Mouse (Mus musculus): ENCODE measurements around the gene Rnf26. TPM values are rescaled to one million over a fixed set of nuclear protein-coding genes. Genes with fewer than 3 reads are reported as not detected.
A peak's percentile ranks its signal among the peaks of the same experiment; 100 is the strongest.

Rnf26 gene
- polyA plus RNA-seq (2016; fragmentation: Nextera tagmentation; extraction: Ambion mirVana): 81.3 and 81.5 TPM in 2 replicates

GRCm38 (mm10) chr9:44113105-44113789 is at the start of gene Rnf26, which contains the start of gene Gm49380:
TSS of gene Rnf26 (minus strand) at chr9:44113517.
TSS of gene Gm49380 (minus strand) at chr9:44113500.
- Histone ChIP-seq H3K36me3 (peaks cover 22% of the 10 kb centered on the region), H3K4me3 (peak within 1 kb of the TSS; percentile 92), H3K9me3 (replicated peaks) (no peaks in the 10 kb centered on the region), H3K27ac (replicated peaks) (peak within 1 kb of the TSS; percentile 94), H3K27me3 (ENCODE audit: low read depth, poor library complexity, severe bottlenecking) (no peaks in the 10 kb centered on the region), H3K4me1 (peaks cover 46% of the 10 kb centered on the region)
- WGBS: under 1% methylated on average over 51 of the region's 51 CpGs
- peak; percentile 95 for DNase-seq (ENCODE audit: low spot score)

- no peak for DNase-seq (ENCODE audit: low spot score)
- no peak overlapping the region for H3K4me3 ChIP-seq
- 94% methylated on average over 3 of the region's 3 CpGs for WGBS
- no peaks in the 10 kb centered on the region for H3K27me3 ChIP-seq (ENCODE audit: low read depth, poor library complexity, severe bottlenecking)
- peaks cover 88% of the 10 kb centered on the region for H3K36me3 ChIP-seq
- no peak overlapping the region for H3K27ac ChIP-seq (replicated peaks)
- H3K4me1 ChIP-seq: no peaks in the 10 kb centered on the region
- H3K9me3 ChIP-seq (replicated peaks): no peaks in the 10 kb centered on the region
These were observed 46.6 kb upstream of the Rnf26 start for GRCm38 (mm10) chr9:44159886-44160285.

DNA sequence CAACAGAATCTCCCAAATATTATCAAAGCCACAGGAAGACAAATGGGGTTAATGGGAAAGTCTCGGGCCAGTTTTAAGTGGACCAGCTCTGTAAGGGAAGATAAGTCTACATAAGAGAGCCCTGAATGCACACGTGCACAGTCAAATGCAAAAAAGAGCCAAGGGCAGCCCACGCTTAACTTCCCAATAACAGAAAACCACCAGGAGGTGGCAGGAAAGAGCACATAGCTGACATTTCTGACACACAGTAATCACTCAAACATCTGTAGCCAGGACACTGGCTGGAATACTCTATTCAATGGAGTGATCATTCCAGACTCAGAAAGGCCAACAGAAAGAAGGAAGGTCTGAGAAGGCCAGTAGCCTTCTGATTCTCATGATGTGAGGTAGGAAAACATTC is 34.0 kb upstream of the Rnf26 start:
- WGBS: 71% methylated on average over 3 of the region's 3 CpGs
- Histone ChIP-seq H3K27ac (replicated peaks) (no peak overlapping the region), H3K27me3 (ENCODE audit: low read depth, poor library complexity, severe bottlenecking) (no peaks in the 10 kb centered on the region), H3K9me3 (replicated peaks) (no peaks in the 10 kb centered on the region), H3K4me1 (peaks cover 17% of the 10 kb centered on the region), H3K4me3 (no peak overlapping the region), H3K36me3 (peaks cover 82% of the 10 kb centered on the region)
- DNase-seq (ENCODE audit: low spot score): no peak

DNA sequence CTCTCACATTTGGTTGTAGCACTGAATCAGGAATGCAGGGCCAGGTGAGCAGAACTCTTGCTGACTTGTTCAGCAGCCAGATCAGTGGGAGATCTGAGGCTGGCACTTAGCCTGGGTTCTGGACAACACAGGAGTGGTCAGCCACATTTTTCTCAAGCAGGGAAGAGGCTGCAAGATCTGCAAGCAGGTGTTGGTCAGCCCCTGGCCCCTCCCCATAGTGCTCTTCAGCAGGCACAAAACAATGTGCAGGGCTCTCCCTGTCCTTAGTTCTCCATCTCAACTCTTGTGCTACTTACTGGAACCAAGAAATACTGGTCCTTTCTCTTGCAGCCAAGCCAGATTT is 31.4 kb upstream of the Rnf26 start:
- H3K27me3 ChIP-seq (ENCODE audit: low read depth, poor library complexity, severe bottlenecking): no peaks in the 10 kb centered on the region
- H3K4me1 ChIP-seq: peaks cover 17% of the 10 kb centered on the region
- DNase-seq (ENCODE audit: low spot score): no peak
- H3K4me3 ChIP-seq: no peak overlapping the region
- H3K9me3 ChIP-seq (replicated peaks): no peaks in the 10 kb centered on the region
- peaks cover 82% of the 10 kb centered on the region for H3K36me3 ChIP-seq
- H3K27ac ChIP-seq (replicated peaks): no peak overlapping the region

- Histone ChIP-seq H3K4me3 (no peak overlapping the region), H3K27ac (replicated peaks) (0 out of 2 replicates have a peak overlapping the region, but pooled peaks have one; percentile 13), H3K36me3 (peaks cover 82% of the 10 kb centered on the region), H3K27me3 (ENCODE audit: low read depth, poor library complexity, severe bottlenecking) (no peaks in the 10 kb centered on the region), H3K9me3 (replicated peaks) (no peaks in the 10 kb centered on the region), H3K4me1 (peaks cover 19% of the 10 kb centered on the region)
- 25% methylated on average over 7 of the region's 8 CpGs for WGBS
- peak; percentile 28 for DNase-seq (ENCODE audit: low spot score)
These were observed 30.9 kb upstream of the Rnf26 start for GRCm38 (mm10) chr9:44144023-44144717.

- Histone ChIP-seq H3K27ac (replicated peaks) (peak overlapping the region; percentile 55), H3K27me3 (ENCODE audit: low read depth, poor library complexity, severe bottlenecking) (no peaks in the 10 kb centered on the region), H3K9me3 (replicated peaks) (no peaks in the 10 kb centered on the region), H3K4me3 (no peak overlapping the region), H3K36me3 (peaks cover 78% of the 10 kb centered on the region), H3K4me1 (peaks cover 19% of the 10 kb centered on the region)
- WGBS: 72% methylated on average over 5 of the region's 5 CpGs
- no peak for DNase-seq (ENCODE audit: low spot score)
These were observed 30.1 kb upstream of the Rnf26 start for GRCm38 (mm10) chr9:44143421-44143820.

GRCm38 (mm10) chr9:44141951-44142350 is 28.6 kb upstream of the Rnf26 start:
- Histone ChIP-seq H3K4me3 (no peak overlapping the region), H3K27ac (replicated peaks) (peak overlapping the region; percentile 46; the same call in 1 of the 2 replicates), H3K9me3 (replicated peaks) (no peaks in the 10 kb centered on the region), H3K4me1 (peaks cover 19% of the 10 kb centered on the region), H3K27me3 (ENCODE audit: low read depth, poor library complexity, severe bottlenecking) (peaks cover 5% of the 10 kb centered on the region; the same call in 1 of the 2 replicates), H3K36me3 (peaks cover 74% of the 10 kb centered on the region)
- WGBS: 58% methylated on average over 5 of the region's 5 CpGs
- DNase-seq (ENCODE audit: low spot score): no peak

- no peak overlapping the region for H3K4me3 ChIP-seq
- peaks cover 37% of the 10 kb centered on the region for H3K4me1 ChIP-seq
- 75% methylated on average over 4 of the region's 4 CpGs for WGBS
- H3K36me3 ChIP-seq: peaks cover 44% of the 10 kb centered on the region
- DNase-seq (ENCODE audit: low spot score): no peak
- peaks cover 46% of the 10 kb centered on the region for H3K27me3 ChIP-seq (ENCODE audit: low read depth, poor library complexity, severe bottlenecking)
- H3K27ac ChIP-seq (replicated peaks): no peak overlapping the region
- no peaks in the 10 kb centered on the region for H3K9me3 ChIP-seq (replicated peaks)
These were observed 24.5 kb upstream of the Rnf26 start for GRCm38 (mm10) chr9:44137846-44138245.

DNA sequence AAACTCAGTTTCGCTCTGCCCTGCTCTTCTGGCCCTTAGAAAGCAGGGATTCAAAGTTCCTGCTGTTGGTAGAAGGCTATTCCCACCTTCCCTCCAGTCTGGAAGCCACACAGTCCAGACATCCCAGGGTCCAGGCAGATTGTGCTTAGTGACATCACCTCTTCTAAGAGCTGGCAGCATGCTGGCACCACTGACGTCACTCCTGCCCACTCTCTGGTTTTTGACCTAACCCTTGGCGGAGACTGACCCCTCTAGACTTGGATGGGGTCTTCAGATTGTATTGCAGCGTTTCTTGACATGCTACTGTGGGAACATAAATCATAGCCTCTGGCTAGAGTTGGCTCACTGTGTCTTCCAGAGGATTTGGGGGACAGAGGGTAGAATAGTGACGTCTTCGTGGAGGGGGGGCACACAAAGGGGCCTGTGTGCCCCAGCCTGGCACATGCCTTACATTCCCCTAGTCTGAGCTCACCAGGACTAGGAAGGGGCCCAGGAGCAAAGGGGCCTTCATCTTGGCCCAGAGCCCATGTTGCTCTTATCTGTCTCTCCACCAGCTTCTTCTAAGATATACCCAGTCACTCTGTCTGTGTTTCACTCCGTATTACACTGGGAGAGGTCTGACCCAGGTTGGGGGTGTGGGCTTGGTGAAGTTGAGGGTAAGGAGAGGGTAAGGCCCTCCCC is 22.6 kb upstream of the Rnf26 start:
- H3K4me1 ChIP-seq: peaks cover 54% of the 10 kb centered on the region

GRCm38 (mm10) chr9:44134851-44135730 is 21.8 kb upstream of the Rnf26 start:
- WGBS: 3% methylated on average over 49 of the region's 49 CpGs
- peaks cover 19% of the 10 kb centered on the region for H3K36me3 ChIP-seq
- H3K27ac ChIP-seq (replicated peaks): peak overlapping the region; percentile 78
- no peaks in the 10 kb centered on the region for H3K9me3 ChIP-seq (replicated peaks)
- peaks cover 67% of the 10 kb centered on the region for H3K27me3 ChIP-seq (ENCODE audit: low read depth, poor library complexity, severe bottlenecking)
- no peak for DNase-seq (ENCODE audit: low spot score)
- peak overlapping the region; percentile 59 for H3K4me3 ChIP-seq
- peaks cover 62% of the 10 kb centered on the region for H3K4me1 ChIP-seq

More for the DNA sequence above, 22.6 kb upstream of the Rnf26 start:
- Histone ChIP-seq H3K4me3 (peak overlapping the region; percentile 59), H3K27me3 (ENCODE audit: low read depth, poor library complexity, severe bottlenecking) (peaks cover 66% of the 10 kb centered on the region), H3K36me3 (peaks cover 27% of the 10 kb centered on the region), H3K27ac (replicated peaks) (peak overlapping the region; percentile 78; the same call in 1 of the 2 replicates), H3K9me3 (replicated peaks) (no peaks in the 10 kb centered on the region)
- 69% methylated on average over 7 of the region's 7 CpGs for WGBS
- DNase-seq (ENCODE audit: low spot score): no peak

DNA sequence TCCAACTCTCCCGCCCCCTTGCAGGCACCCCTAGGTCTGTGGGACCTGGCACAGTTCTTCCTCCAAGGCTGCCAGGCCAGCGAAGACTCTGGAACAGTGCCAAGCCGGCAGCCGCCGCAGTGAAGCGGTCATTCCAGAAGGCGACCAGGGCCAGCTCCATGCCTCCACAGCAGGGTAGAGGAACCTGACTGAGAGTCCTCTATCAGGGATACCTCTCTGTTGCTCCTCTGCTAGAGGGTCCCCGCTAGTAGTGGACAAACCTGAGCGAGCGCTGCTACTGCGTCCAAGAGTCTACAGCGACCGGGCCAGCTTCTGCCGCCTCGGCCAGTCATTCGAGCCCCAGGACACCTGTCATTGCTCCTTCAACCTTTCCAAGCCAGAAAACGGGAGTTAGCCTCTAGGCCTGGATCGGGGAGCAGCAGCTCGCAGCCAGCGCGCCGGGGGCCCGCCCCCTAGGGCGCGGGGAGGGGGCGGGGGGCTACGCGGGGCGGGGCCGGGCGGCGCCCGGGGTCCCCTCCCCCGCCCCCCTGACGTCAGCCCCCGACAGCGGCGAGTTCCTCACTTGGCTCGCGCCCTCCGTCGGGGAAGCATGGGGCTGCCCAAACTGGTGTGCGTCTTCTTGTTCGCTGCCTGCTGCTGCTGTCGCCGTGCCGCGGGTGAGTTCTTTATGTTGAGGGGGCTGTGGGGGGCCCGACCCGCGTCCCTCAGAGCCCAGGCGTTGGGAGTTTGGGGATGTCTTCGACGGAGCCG is 21.0 kb upstream of the Rnf26 start, which contains the start of gene Mcam:
Gene Mcam (plus strand): TSS at position 369 of the 750 bp plus-strand sequence.
- Histone ChIP-seq H3K27me3 (ENCODE audit: low read depth, poor library complexity, severe bottlenecking) (peaks cover 72% of the 10 kb centered on the region), H3K27ac (replicated peaks) (peak within 1 kb of the TSS; percentile 78), H3K4me1 (peaks cover 68% of the 10 kb centered on the region)

More for the DNA sequence above, 21.0 kb upstream of the Rnf26 start, which contains the start of gene Mcam:
- peaks cover 11% of the 10 kb centered on the region; the same call in 1 of the 2 replicates for H3K36me3 ChIP-seq
- peak; percentile 72 for DNase-seq (ENCODE audit: low spot score)
- peak within 1 kb of the TSS; percentile 59 for H3K4me3 ChIP-seq
- WGBS: 1% methylated on average over 55 of the region's 55 CpGs
- no peaks in the 10 kb centered on the region for H3K9me3 ChIP-seq (replicated peaks)
